ENCODE assay signal across 8 mouse cellular contexts in the genomic region with DNA sequence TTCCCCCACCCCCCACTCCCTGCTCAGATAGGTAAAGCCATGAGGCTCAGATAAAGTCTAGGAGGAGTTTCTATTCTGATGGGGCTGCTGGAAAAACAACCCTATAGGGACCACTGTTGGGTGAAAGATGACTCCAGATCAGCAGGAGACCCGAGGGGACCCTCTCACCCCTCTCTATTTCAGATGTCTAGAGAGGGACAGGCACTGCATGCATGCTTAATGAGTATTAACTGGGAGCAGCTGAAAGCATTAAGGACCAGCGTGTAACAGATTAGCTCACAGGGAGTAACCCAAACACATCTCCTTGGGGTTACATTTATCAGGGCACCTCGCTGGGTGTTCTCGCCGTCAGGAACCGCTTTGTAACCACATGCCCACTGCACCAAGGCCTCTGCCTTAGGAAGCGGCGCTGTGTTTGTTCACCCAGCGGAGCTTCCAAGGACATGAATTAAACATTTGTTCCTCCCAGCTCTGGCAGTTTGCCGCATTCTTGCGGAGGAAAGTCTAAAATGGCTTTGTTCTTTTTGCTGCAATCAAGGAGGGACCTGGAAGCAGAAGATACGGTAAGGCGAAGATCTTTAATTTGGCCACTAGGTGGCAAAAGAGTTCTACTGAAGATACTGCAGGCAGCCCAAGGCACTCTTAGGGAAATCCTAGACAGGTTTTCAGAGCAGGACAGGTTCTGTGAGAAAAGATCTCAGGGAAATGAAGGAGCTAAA.
DNase-seq lines count a peak whose midpoint lies in the region; ATAC-seq and TF ChIP-seq lines count a peak whose summit lies in the region.

No protein-coding gene starts in this region.

- no peak for TF ChIP-seq POLR2A in lung, adult 2 months (IDR thresholded peaks at IDR 0.05; ENCODE audit: borderline replicate concordance, extremely low read depth, low read depth, low read length)

- peak overlapping the region; percentile 54 for H3K4me2 ChIP-seq in forebrain, embryonic 12.5 days
- H3K4me2 ChIP-seq in neural tube, embryonic 15.5 days = peak overlapping the region; percentile 60

- no peaks in the 10 kb centered on the region for H3K36me3 ChIP-seq in G1E (replicated peaks)
- H3K36me3 ChIP-seq in forebrain, embryonic 12.5 days (replicated peaks) = no peaks in the 10 kb centered on the region
- H3K36me3 ChIP-seq in neural tube, embryonic 15.5 days = no peaks in the 10 kb centered on the region

- TF ChIP-seq CTCF in G1E (IDR thresholded peaks at IDR 0.05; ENCODE audit: low read depth, low read length) = peak; percentile 64
- TF ChIP-seq CTCF in layer of hippocampus, adult 2 months (conservative IDR thresholded peaks at IDR 0.05) = peak; percentile 92
- TF ChIP-seq CTCF in lung, adult 2 months (IDR thresholded peaks at IDR 0.05; ENCODE audit: insufficient read depth, low read length) = peak; percentile 28; the same call in 1 of the 2 replicates

- H3K4me3 ChIP-seq in G1E (ENCODE audit: low read depth, low read length) = no peak overlapping the region; the same call in 1 of the 2 replicates
- H3K4me3 ChIP-seq in forebrain, embryonic 12.5 days (replicated peaks) = peak overlapping the region; percentile 28
- H3K4me3 ChIP-seq in layer of hippocampus, adult 2 months = peak overlapping the region; percentile 40
- H3K4me3 ChIP-seq in lung, adult 2 months (replicated peaks; ENCODE audit: extremely low read depth, low read depth, low read length) = no peak overlapping the region
- H3K4me3 ChIP-seq in neural tube, embryonic 15.5 days (replicated peaks) = peak overlapping the region; percentile 31

- 0% methylated on average over 13 of the region's 13 CpGs for WGBS in forebrain, embryonic 12.5 days
- under 1% methylated on average over 13 of the region's 13 CpGs for WGBS in lung, adult 2 months
- under 1% methylated on average over 13 of the region's 13 CpGs for WGBS in neural tube, embryonic 15.5 days

- H3K9ac ChIP-seq in forebrain, embryonic 12.5 days = peak overlapping the region; percentile 33
- peak overlapping the region; percentile 55 for H3K9ac ChIP-seq in neural tube, embryonic 15.5 days (replicated peaks)

- ATAC-seq in G1E (ENCODE audit: extremely low read depth, insufficient number of reproducible peaks, low FRiP score, poor library complexity, severe bottlenecking) = peak; percentile 61
- peak; percentile 79 for ATAC-seq in forebrain, embryonic 12.5 days (ENCODE audit: low FRiP score)
- peak; percentile 92 for ATAC-seq in neural tube, embryonic 15.5 days (ENCODE audit: low FRiP score)

- no peaks in the 10 kb centered on the region for H3K9me3 ChIP-seq in G1E (replicated peaks)
- no peaks in the 10 kb centered on the region for H3K9me3 ChIP-seq in forebrain, embryonic 12.5 days
- H3K9me3 ChIP-seq in neural tube, embryonic 15.5 days (replicated peaks) = no peaks in the 10 kb centered on the region

- peak overlapping the region; percentile 72 for H3K27ac ChIP-seq in forebrain, embryonic 12.5 days
- H3K27ac ChIP-seq in layer of hippocampus, adult 2 months = peak overlapping the region; percentile 75; the same call in 1 of the 2 replicates
- peak overlapping the region; percentile 87 for H3K27ac ChIP-seq in neural tube, embryonic 15.5 days (replicated peaks)

- peaks cover 24% of the 10 kb centered on the region for H3K4me1 ChIP-seq in G1E (ENCODE audit: insufficient read depth, low read depth, low read length)
- peaks cover 18% of the 10 kb centered on the region for H3K4me1 ChIP-seq in forebrain, embryonic 12.5 days
- H3K4me1 ChIP-seq in lung, adult 2 months (ENCODE audit: control insufficient read depth, insufficient read depth, low read length) = no peaks in the 10 kb centered on the region; the same call in 1 of the 2 replicates
- H3K4me1 ChIP-seq in neural tube, embryonic 15.5 days = peaks cover 18% of the 10 kb centered on the region

- H3K27me3 ChIP-seq in G1E (ENCODE audit: insufficient read depth, low read length) = peaks cover 24% of the 10 kb centered on the region
- H3K27me3 ChIP-seq in forebrain, embryonic 12.5 days = peaks cover 20% of the 10 kb centered on the region
- H3K27me3 ChIP-seq in neural tube, embryonic 15.5 days (replicated peaks) = no peaks in the 10 kb centered on the region

- DNase-seq in G1E (ENCODE audit: low spot score) = peak; percentile 53
- peak; percentile 76 for DNase-seq in c-Kit-positive CD71-positive TER-119-positive erythroid progenitor cells, embryonic 14.5 days (ENCODE audit: low spot score)
- DNase-seq in heart, postnatal 4 days = peak; percentile 67
- DNase-seq in layer of hippocampus, adult 2 months (ENCODE audit: low spot score in 2 of 2) = peak; percentile 77 to 81
- DNase-seq in lung, adult 2 months = peak; percentile 45
- DNase-seq in thymus, postnatal 0 days (ENCODE audit: low spot score) = peak; percentile 81

Comparison
In these comparisons a context has a peak if more than half of its experiments do, and no peak if none do; other contexts are left out.
1. H3K4me3 ChIP-seq: peak in forebrain, embryonic 12.5 days (single experiment), layer of hippocampus, adult 2 months (single experiment) and neural tube, embryonic 15.5 days (single experiment); none in G1E (single experiment) and lung, adult 2 months (single experiment).
2. CTCF ChIP-seq: peak in every context shown above with its lines; median percentile 92 in layer of hippocampus, adult 2 months; 64 in G1E; 28 in lung, adult 2 months.
3. Peak in every context shown above with its lines, with median percentiles within 50 percentile points of each other: ATAC-seq, DNase-seq and H3K27ac ChIP-seq.